Mouse (Mus musculus) megakaryocyte, embryonic 14.5 days (primary cell): ENCODE measurements at regions not wholly inside any gene's neighbourhood (a gene's known extent, or its start where the extent isn't known, plus 50 kb on each side); places are given as distances from the start of the nearest gene placed in this dataset.
A peak's percentile ranks its signal among the peaks of the same experiment; 100 is the strongest.

Source experiments
- H3K27me3 ChIP-seq: replicated peaks from 2 replicates; pipeline ENCODE3; 2012; ENCODE audit warnings: inconsistent platforms
- H3K36me3 ChIP-seq: replicated peaks from 2 replicates; pipeline ENCODE3; 2012; ENCODE audit warnings: low read length, inconsistent platforms, mixed read lengths
- H3K4me1 ChIP-seq: 2 replicates; pipeline ENCODE4 v1.6.1; 2012; ENCODE audit warnings: inconsistent platforms
- H3K4me3 ChIP-seq: replicated peaks from 2 replicates; pipeline ENCODE3; 2012; ENCODE audit warnings: moderate library complexity, mild to moderate bottlenecking, inconsistent platforms
- H3K9me3 ChIP-seq: 2 replicates; pipeline ENCODE4 v1.6.1; 2012; ENCODE audit warnings: inconsistent platforms
- FLI1 ChIP-seq: IDR thresholded peaks from 2 replicates; pipeline ENCODE4 v1.6.1; 2012; ENCODE audit warnings: low read length, inconsistent platforms, mixed read lengths
- GATA1 ChIP-seq: IDR thresholded peaks from 3 replicates; pipeline ENCODE4 v1.6.1; 2012; ENCODE audit warnings: mixed read lengths, low read length, inconsistent platforms, borderline replicate concordance

DNA sequence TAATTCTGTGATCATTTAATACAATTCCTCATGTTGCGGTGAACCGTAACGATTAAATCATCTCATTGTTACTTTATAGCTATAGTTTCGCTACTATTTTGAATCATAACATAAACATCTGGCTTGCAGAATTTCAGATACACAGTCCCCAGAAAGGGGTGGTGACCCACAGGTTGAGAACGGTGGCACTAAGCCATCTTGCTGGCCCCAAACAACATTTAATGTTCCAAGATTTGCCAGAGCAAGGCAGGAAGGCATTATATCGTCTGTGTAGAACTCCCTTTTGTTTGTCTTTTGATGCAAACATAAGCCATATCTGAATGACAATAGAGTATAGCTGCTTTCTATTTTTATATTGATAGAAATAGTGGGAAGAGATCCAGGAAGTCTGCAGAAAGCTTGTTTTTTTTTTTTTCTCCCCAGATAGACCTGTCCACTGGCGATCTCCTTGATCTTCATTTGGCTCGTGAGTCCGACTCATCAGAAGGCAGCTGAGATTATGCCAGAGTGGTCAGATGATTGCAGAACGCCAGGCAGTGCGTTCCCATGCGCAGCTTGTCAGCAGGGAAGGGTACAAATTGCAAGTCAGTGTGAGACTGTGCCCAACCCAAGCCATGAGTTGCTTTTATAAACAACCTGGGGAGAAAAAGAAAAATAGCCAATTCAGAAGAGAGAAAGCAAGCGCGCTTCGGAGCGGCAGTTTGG is 213.9 kb downstream of the Dok5 start:
- Histone ChIP-seq H3K27me3 (no peaks in the 10 kb centered on the region), H3K36me3 (no peaks in the 10 kb centered on the region), H3K9me3 (peaks cover 80% of the 10 kb centered on the region), H3K4me1 (no peaks in the 10 kb centered on the region), H3K4me3 (no peak overlapping the region)
- TF ChIP-seq FLI1: no peak
- TF ChIP-seq GATA1: no peak

DNA sequence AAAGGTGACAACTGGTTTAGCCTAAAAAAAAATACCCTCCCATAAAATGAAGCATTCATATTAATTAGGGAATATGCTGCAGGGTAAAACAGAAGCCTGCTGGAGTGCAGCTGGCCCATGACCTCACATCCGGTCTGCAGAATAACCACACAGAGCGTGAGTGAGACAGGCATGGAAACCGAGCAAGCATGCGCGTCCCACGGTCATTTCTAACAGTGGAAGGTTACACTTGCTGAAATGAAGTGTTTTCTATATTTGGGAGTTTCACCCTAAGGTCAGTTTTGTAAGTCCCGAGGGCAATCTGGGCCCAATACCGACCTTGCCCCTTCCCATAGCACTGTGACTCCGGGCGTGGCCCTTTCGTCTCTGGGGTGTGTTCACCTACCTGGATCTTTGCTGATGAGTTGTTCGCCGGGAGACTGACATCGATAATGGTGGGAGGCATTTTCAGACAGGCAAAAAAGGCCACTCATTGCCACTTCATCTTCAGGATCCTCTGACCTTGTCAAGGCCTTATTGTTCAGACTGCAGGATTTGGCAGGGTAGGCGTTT is 214.6 kb downstream of the Dok5 start:
- no peaks in the 10 kb centered on the region for H3K27me3 ChIP-seq
- no peaks in the 10 kb centered on the region for H3K36me3 ChIP-seq
- H3K4me3 ChIP-seq: no peak overlapping the region
- TF ChIP-seq FLI1: no peak
- no peak for TF ChIP-seq GATA1
- peaks cover 81% of the 10 kb centered on the region for H3K9me3 ChIP-seq
- no peaks in the 10 kb centered on the region for H3K4me1 ChIP-seq

GRCm38 (mm10) chr2:170947236-170947635 is 215.6 kb downstream of the Dok5 start:
- TF ChIP-seq GATA1 (no peak), FLI1 (no peak)
- peaks cover 75% of the 10 kb centered on the region for H3K9me3 ChIP-seq

GRCm38 (mm10) chr2:170954626-170955025 is 223.0 kb downstream of the Dok5 start:
- no peak for TF ChIP-seq GATA1
- no peak for TF ChIP-seq FLI1
- peaks cover 57% of the 10 kb centered on the region for H3K9me3 ChIP-seq
- no peaks in the 10 kb centered on the region for H3K36me3 ChIP-seq
- H3K4me1 ChIP-seq: no peaks in the 10 kb centered on the region
- no peaks in the 10 kb centered on the region for H3K27me3 ChIP-seq
- H3K4me3 ChIP-seq: no peak overlapping the region

More at GRCm38 (mm10) chr2:170947236-170947635, 215.6 kb downstream of the Dok5 start:
- H3K4me1 ChIP-seq: no peaks in the 10 kb centered on the region
- H3K36me3 ChIP-seq: no peaks in the 10 kb centered on the region
- H3K4me3 ChIP-seq: no peak overlapping the region
- H3K27me3 ChIP-seq: no peaks in the 10 kb centered on the region

- Histone ChIP-seq H3K4me3 (no peak overlapping the region), H3K36me3 (no peaks in the 10 kb centered on the region), H3K27me3 (no peaks in the 10 kb centered on the region), H3K9me3 (peaks cover 58% of the 10 kb centered on the region), H3K4me1 (no peaks in the 10 kb centered on the region)
- TF ChIP-seq GATA1 (no peak), FLI1 (no peak)
Observed at GRCm38 (mm10) chr2:170956766-170957165, 225.2 kb downstream of the Dok5 start.

DNA sequence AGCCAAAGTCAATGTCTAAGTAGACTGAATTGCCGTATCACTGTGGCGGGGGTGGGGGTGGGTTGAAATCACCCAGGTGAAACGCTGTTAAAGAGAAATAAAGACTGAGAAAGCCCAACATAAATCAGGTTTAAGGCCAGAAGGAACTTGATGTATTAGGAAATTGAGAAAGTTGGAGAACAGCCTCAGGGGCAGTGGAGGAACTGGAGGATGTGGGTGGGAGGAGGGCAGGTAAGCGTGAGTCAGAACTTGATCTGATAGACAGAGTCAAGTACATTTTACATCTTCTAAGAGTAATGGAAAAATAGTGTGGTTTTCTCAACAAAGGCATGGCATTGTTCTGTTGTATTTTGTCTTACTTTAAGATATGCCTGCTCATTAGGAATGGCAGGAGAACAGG is 228.8 kb downstream of the Dok5 start:
- Histone ChIP-seq H3K4me1 (no peaks in the 10 kb centered on the region), H3K27me3 (no peaks in the 10 kb centered on the region), H3K4me3 (peak overlapping the region; percentile 7), H3K9me3 (peaks cover 53% of the 10 kb centered on the region), H3K36me3 (no peaks in the 10 kb centered on the region)
- no peak for TF ChIP-seq FLI1
- no peak for TF ChIP-seq GATA1

DNA sequence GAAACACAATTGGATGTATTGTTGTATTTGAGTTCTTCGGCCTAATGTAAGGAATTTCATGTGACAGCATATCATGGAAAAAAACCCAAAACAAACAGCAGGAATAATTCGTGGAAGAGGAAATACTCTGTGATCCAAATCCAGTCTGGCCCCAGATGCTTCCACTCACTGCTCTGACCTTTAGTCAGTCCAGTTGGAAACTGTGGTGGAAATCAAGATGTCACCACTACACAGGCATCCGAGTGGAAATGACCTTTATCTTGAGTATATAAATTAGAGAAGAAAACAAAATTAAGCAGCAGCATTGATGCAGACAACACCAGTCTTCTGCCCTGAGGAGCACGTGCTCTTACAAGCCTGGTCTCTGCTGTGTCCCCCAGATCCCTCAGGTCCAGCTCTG is 230.9 kb downstream of the Dok5 start:
- Histone ChIP-seq H3K9me3 (peaks cover 63% of the 10 kb centered on the region), H3K4me3 (no peak overlapping the region)

GRCm38 (mm10) chr2:170969430-170969829 is 237.8 kb downstream of the Dok5 start:
- Histone ChIP-seq H3K36me3 (no peaks in the 10 kb centered on the region), H3K4me1 (no peaks in the 10 kb centered on the region), H3K27me3 (no peaks in the 10 kb centered on the region), H3K4me3 (no peak overlapping the region), H3K9me3 (peaks cover 71% of the 10 kb centered on the region)
- no peak for TF ChIP-seq FLI1
- TF ChIP-seq GATA1: no peak

More for the DNA sequence above, 230.9 kb downstream of the Dok5 start:
- Histone ChIP-seq H3K27me3 (no peaks in the 10 kb centered on the region), H3K36me3 (no peaks in the 10 kb centered on the region), H3K4me1 (no peaks in the 10 kb centered on the region)
- TF ChIP-seq GATA1 (no peak), FLI1 (no peak)

DNA sequence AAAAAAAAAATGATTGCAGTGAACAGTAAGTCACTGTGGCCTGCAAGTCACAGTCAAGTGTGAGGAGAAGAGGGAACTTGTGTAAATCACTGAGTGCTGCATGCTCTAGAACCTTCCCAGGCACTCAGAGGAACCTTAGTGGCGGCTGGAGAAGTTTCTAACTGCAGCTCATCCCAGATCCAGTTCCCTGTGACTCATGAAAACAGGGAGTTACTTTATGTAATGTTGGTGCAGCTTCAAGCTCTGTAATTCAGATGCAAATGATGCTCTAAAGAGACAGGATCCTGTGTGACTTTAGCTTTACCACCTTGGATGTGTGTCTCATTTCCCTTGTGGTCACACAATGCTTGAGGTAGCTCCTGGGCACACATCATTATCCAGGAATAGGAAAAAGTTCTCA is 253.8 kb downstream of the Dok5 start:
- Histone ChIP-seq H3K36me3 (no peaks in the 10 kb centered on the region), H3K9me3 (peaks cover 80% of the 10 kb centered on the region), H3K27me3 (no peaks in the 10 kb centered on the region), H3K4me1 (no peaks in the 10 kb centered on the region), H3K4me3 (no peak overlapping the region)
- no peak for TF ChIP-seq FLI1

DNA sequence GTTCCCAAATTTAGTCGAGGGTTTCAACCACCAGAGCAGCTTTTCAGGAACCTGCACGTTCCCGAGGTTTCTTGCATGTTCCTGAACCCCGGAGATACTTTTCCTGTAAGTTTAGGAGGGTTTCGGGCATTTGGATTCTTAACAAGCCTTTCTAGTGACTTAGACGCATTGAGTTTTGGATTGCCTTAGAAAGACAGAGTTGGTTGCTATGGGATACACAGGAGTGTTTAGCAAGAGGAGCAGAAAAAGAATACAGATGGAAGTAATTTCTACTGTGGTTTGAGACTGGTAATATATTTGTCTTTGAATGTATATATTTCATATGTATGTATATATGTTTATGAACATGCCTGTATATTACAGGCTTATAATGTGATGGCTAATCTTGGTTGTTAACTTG is 266.8 kb downstream of the Dok5 start:
- no peak overlapping the region for H3K4me3 ChIP-seq
- H3K4me1 ChIP-seq: no peaks in the 10 kb centered on the region
- no peaks in the 10 kb centered on the region for H3K36me3 ChIP-seq
- TF ChIP-seq GATA1: no peak
- TF ChIP-seq FLI1: no peak
- peaks cover 74% of the 10 kb centered on the region for H3K9me3 ChIP-seq
- no peaks in the 10 kb centered on the region for H3K27me3 ChIP-seq
